Mouse (Mus musculus) liver, adult 2 months (tissue): ENCODE data around the gene Mus81. TPM values are rescaled to one million over a fixed set of nuclear protein-coding genes. Genes with fewer than 3 reads are reported as not detected.

ENCODE experiments used
- DNase-seq: peaks from one replicate; pipeline ENCODE4 v3.0.0-alpha.2; 2011; ENCODE audit warnings: low read depth, low spot score; ENCODE audit errors: extremely low read depth
- H3K27ac ChIP-seq: fragments of 200-500 bp; replicated peaks from 2 replicates; pipeline ENCODE4 v1.5.1; 2012; ENCODE audit warnings: low read depth, mild to moderate bottlenecking, control low read depth, inconsistent platforms, low read length; ENCODE audit not compliant: insufficient read depth
- H3K27me3 ChIP-seq: fragments of 200-500 bp; 2 replicates; pipeline ENCODE4 v1.6.1; 2012; ENCODE audit warnings: mild to moderate bottlenecking, moderate library complexity, low read length, inconsistent platforms; ENCODE audit not compliant: control insufficient read depth, insufficient read depth
- H3K36me3 ChIP-seq: fragments of 200-500 bp; 2 replicates; pipeline ENCODE4 v1.6.1; 2012; ENCODE audit warnings: low read length, inconsistent platforms; ENCODE audit not compliant: control insufficient read depth, insufficient read depth
- H3K4me1 ChIP-seq: fragments of 200-500 bp; 2 replicates; pipeline ENCODE4 v1.6.1; 2011; ENCODE audit warnings: low read length; ENCODE audit not compliant: control insufficient read depth, insufficient read depth
- H3K4me3 ChIP-seq: fragments of 200-500 bp; 2 replicates; pipeline ENCODE4 v1.5.1; 2011; ENCODE audit warnings: low read depth, mild to moderate bottlenecking, control low read depth, low read length, moderate library complexity; ENCODE audit not compliant: insufficient read depth
- H3K79me2 ChIP-seq: fragments of 200-500 bp; 2 replicates; pipeline ENCODE4 v1.6.1; 2012; ENCODE audit warnings: inconsistent platforms, mild to moderate bottlenecking, low read length, moderate library complexity; ENCODE audit not compliant: control insufficient read depth, insufficient read depth
- H3K9ac ChIP-seq: fragments of 200-500 bp; 2 replicates; pipeline ENCODE4 v1.6.1; 2012; ENCODE audit warnings: low read depth, mild to moderate bottlenecking, control low read depth, inconsistent platforms, low read length
- CTCF ChIP-seq: fragments of 200-500 bp; IDR thresholded peaks from 2 replicates; pipeline ENCODE4 v1.5.1; 2011; ENCODE audit warnings: low read depth, low read length, control low read depth
- POLR2A ChIP-seq: fragments of 200-500 bp; IDR thresholded peaks from 2 replicates; pipeline ENCODE4 v1.6.1; 2011; ENCODE audit warnings: low read length, control low read depth; ENCODE audit not compliant: insufficient read depth; ENCODE audit errors: extremely low read depth
- WGBS: fragments of 180-500 bp; shearing (Covaris S2); methylation state at CpG from one replicate; pipeline ENCODE4 v1.1.7; 2018; 5-methylcytosine and 5-hydroxymethylcytosine counted together
- polyA plus RNA-seq: library from polyadenylated mRNA; depleted of rRNA; stranded (reverse); fragments of >200 nt; gene quantifications from 2 replicates; pipeline ENCODE4 v1.2.3, GENCODE M21; 2012
- total RNA-seq: library from RNA; depleted of rRNA; stranded (reverse); fragments of >200 nt; gene quantifications from 2 replicates; pipeline ENCODE4 v1.2.3, GENCODE M21; 2014

Mus81 gene
- total and polyA plus RNA-seq, 2 experiments, result 8.1 to 22.9 TPM

DNA sequence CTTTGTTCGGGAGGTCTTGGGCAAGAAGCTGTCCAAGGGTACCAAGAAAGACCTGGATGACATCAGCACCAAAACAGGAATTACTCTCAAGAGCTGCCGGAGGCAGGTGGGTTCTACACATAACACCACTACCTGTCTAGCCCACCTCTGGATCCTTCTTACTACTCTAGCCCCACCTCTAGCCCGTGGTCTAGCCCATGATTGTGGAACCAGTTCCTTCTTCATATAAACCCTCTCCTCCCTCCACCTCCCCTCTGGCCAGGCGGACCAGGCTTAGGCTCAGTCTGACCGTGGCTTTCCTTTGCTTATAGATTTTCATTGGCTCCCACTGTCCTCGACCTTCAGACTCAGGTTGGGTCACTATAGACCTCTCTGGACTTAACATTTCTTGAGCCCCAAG is 26.8 kb downstream of the Mus81 start:
- Histone ChIP-seq H3K27ac (no peak overlapping the region), H3K9ac (no peak overlapping the region), H3K4me1 (peaks cover 8% of the 10 kb centered on the region; the same call in 1 of the 2 replicates), H3K4me3 (no peak overlapping the region), H3K79me2 (peaks cover 11% of the 10 kb centered on the region; the same call in 1 of the 2 replicates), H3K27me3 (no peaks in the 10 kb centered on the region), H3K36me3 (no peaks in the 10 kb centered on the region)
- no peak for DNase-seq
- no peak for TF ChIP-seq CTCF
- 83% methylated on average over 6 of the region's 6 CpGs for WGBS

DNA sequence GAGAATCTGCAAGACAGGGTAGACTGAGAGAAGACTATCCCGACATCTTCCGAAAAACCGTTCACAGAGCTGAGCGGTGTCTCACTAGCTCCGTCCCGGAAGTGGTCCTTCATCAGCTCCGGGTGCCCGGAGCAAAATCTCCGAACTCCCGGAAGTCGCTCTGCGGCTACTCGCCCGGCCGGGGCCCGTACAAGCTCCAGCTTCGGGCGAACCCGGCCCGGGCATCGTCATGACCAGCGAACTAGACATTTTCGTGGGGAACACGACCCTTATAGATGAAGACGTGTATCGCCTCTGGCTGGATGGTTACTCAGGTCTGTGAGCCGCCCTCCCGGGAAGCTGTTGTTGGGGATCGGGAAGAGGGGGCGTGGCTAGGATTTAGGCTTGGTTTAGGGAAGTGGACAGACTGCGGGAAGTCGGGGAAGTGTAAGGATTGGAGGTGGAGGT is 27.7 kb downstream of the Mus81 start, which contains the start of gene Fibp:
Fibp (plus strand) TSS at position 151 of the 447 bp plus-strand sequence.
- peaks cover 8% of the 10 kb centered on the region; the same call in 1 of the 2 replicates for H3K4me1 ChIP-seq
- peaks cover 12% of the 10 kb centered on the region; the same call in 1 of the 2 replicates for H3K79me2 ChIP-seq
- WGBS, result under 1% methylated on average over 32 of the region's 32 CpGs
- peak within 1 kb of the TSS; percentile 85 for H3K4me3 ChIP-seq
- no peaks in the 10 kb centered on the region for H3K36me3 ChIP-seq
- TF ChIP-seq CTCF, result no peak
- peak; percentile 49; the same call in 1 of the 2 replicates for TF ChIP-seq POLR2A
- H3K27ac ChIP-seq, result peak within 1 kb of the TSS; percentile 63
- H3K9ac ChIP-seq, result peak within 1 kb of the TSS; percentile 82
- peak; percentile 73 for DNase-seq
- H3K27me3 ChIP-seq, result no peaks in the 10 kb centered on the region

DNA sequence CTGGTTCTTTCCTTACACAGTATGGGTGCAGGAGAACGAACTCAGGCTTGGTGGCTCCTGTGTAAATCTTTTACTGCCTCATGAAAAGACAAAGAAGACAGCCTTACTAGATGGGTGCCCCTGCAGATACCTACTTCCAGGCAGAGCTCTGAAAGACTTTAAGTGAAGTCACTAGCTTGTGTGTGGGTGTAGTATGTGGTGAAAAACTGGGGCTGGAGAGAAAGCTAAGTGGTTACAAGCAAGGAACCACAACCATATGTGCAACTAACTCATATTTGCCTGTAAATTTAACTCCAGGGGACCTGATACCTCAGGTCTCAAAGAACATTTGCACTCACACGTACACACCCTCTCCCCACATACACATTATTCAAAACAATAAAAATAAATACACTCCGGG is 28.3 kb downstream of the Mus81 start:
- TF ChIP-seq POLR2A, result no peak
- TF ChIP-seq CTCF, result no peak
- DNase-seq, result no peak
- Histone ChIP-seq H3K79me2 (peaks cover 15% of the 10 kb centered on the region; the same call in 1 of the 2 replicates), H3K4me3 (no peak overlapping the region), H3K27me3 (no peaks in the 10 kb centered on the region), H3K4me1 (peaks cover 8% of the 10 kb centered on the region), H3K36me3 (no peaks in the 10 kb centered on the region), H3K9ac (no peak overlapping the region; the same call in 1 of the 2 replicates), H3K27ac (no peak overlapping the region)
- 21% methylated on average over 3 of the region's 3 CpGs for WGBS

DNA sequence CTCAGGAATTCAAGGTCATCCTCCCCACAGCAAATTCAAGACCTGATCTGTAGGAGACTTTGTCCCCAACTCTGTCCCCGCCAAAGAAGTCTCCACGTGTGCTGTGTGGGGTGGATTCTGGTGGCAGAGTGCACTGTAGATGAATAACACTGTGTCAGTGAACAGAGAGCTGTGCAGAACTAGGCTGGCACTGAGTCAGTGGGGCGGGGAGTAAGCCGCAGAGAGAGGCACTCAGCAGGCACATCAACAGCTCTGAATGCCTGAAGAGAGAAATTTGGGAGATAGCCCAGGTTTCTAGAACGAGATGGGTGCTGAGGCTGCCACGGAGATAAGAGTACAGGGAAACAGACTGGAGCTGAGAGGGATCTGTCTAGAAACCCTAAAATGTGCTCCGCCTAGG is 29.2 kb downstream of the Mus81 start:
- no peak overlapping the region for H3K27ac ChIP-seq
- H3K4me3 ChIP-seq, result no peak overlapping the region
- peaks cover 15% of the 10 kb centered on the region; the same call in 1 of the 2 replicates for H3K79me2 ChIP-seq
- no peak overlapping the region for H3K9ac ChIP-seq
- WGBS, result 75% methylated on average over 7 of the region's 7 CpGs
- peaks cover 8% of the 10 kb centered on the region for H3K4me1 ChIP-seq
- no peak for TF ChIP-seq POLR2A
- TF ChIP-seq CTCF, result no peak
- no peak for DNase-seq
- no peaks in the 10 kb centered on the region for H3K27me3 ChIP-seq
- H3K36me3 ChIP-seq, result no peaks in the 10 kb centered on the region

DNA sequence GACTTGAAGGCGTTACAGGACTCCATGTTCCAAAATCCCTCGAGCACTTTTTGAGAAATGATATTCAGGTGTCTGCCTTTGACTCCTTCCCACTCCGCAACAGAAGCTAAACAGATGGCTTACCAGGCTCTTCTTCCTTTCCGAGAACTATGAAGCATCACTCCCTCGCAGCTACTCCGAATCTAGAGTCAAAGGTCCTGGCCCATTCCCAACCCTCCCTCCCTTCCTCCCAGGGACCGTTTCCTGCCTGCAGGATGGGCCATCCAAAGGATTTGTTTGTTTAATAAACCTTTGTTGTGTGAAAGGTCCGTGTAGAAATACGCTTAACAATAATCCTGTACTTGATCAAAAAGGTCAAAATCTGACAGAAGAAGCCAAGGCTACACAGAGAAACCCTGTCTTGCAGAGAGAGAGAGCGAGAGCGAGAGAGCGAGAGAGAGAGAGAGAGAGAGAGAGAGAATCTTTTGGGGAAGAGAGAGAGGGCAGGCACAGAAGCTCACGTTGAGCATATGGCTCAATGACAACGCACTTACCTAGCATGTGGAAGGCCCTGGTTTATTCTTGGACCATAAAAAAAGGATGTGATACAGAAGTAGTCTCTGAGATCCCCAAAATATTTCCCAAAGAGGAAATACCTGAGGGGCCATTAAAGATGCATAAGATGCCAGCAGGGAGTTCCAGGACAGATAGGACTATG is 30.3 kb downstream of the Mus81 start, which contains the start of gene Ccdc85b:
Ccdc85b (minus strand) TSS at position 149 of the 697 bp plus-strand sequence.
- Histone ChIP-seq H3K27me3 (no peaks in the 10 kb centered on the region), H3K4me1 (peaks cover 8% of the 10 kb centered on the region), H3K27ac (peak within 1 kb of the TSS; percentile 86), H3K4me3 (peak within 1 kb of the TSS; percentile 87), H3K79me2 (peaks cover 15% of the 10 kb centered on the region; the same call in 1 of the 2 replicates), H3K36me3 (no peaks in the 10 kb centered on the region), H3K9ac (peak within 1 kb of the TSS; percentile 93)
- TF ChIP-seq POLR2A (no peak), CTCF (no peak)
- peak; percentile 56 for DNase-seq
- 12% methylated on average over 14 of the region's 14 CpGs for WGBS

DNA sequence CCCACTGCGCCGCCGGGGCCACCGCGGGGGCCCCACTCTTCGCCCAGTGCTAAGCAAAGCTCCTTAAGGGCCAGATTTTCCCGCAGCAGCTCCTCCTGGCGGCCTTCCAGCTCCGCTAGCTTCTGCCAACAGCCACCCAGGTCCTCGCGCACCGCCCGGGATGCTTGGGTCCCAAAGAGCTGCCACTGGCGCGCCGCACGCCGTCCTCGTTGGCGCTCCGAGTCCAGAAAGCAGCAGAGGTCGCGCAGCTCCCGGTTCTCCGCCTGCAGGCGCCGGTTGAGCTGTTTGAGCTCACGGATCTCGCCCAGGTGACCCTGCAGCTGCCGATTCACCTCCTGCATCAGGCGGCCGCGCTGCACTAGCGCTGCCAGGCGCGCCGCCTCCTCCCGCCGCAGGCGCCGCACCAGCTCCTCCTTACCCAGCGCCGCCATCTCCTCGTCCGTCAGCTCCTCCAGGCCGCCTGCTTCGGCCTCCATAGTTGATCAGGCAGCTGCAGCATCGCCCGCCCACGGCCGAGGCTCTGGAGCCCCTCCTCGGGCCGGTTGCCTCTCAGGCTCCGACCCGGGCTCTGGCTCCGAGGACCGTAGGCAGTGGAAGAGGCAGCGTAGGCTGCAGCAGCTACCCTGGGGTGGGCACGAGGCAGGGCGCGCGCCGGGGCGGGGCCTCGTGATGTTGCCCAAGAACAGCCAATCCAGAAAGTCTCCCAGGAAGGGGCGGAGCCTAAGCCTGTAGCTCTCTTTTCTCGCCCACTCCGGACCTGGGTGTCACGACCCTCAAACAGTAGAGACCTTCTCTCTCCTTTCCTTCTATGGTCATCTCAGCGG is 31.1 kb downstream of the Mus81 start:
- peak overlapping the region; percentile 93 for H3K9ac ChIP-seq
- H3K79me2 ChIP-seq, result peaks cover 15% of the 10 kb centered on the region; the same call in 1 of the 2 replicates
- H3K4me1 ChIP-seq, result peaks cover 8% of the 10 kb centered on the region
- H3K27ac ChIP-seq, result peak overlapping the region; percentile 86
- TF ChIP-seq POLR2A, result peak; percentile 90
- no peak for TF ChIP-seq CTCF
- 1% methylated on average over 70 of the region's 70 CpGs for WGBS
- no peaks in the 10 kb centered on the region for H3K36me3 ChIP-seq
- no peaks in the 10 kb centered on the region for H3K27me3 ChIP-seq
- peak; percentile 68 for DNase-seq
- H3K4me3 ChIP-seq, result peak overlapping the region; percentile 87
